Mouse (Mus musculus): ENCODE data around the gene Btnl10. TPM values are rescaled to one million over a fixed set of nuclear protein-coding genes. Genes with fewer than 3 reads are reported as not detected.

Gene Btnl10
- polyA plus RNA-seq, 1 experiment, result not detected

DNA sequence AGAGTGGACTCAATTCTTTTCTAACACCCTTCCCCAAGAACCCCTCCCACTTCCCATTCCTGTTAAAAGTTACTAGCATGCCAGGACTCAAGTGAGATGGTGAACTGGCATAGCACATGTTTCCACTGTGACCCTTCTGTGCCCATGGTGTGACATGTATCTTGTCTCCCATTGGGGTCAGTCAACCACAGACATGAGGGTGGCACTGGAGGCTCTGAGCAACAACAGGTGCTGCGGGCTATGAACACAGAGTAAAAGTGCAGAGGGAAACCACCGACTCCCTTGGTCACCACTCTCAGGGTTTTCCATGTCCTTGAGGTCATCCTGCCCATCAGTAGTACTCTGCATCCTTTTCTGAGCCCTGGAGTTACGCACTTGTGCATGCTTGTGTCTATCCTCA, 54.1 kb downstream of the Btnl10 start:
- TF ChIP-seq CTCF (IDR thresholded peaks at IDR 0.05; ENCODE audit: insufficient read depth, low read depth, low read length) (no peak), POLR2A (IDR thresholded peaks at IDR 0.05; ENCODE audit: insufficient read depth, low read depth, low read length) (no peak)
- Histone ChIP-seq H3K4me1 (ENCODE audit: control insufficient read depth, insufficient read depth, low read length) (0 out of 2 replicates have a peak, but pooled peaks cover 4% of the 10 kb centered on the region), H3K27ac (ENCODE audit: insufficient read depth, low read depth, low read length) (no peak overlapping the region), H3K4me3 (ENCODE audit: insufficient read depth, low read depth, low read length) (no peak overlapping the region)
- 96% methylated on average over 3 of the region's 3 CpGs for WGBS

DNA sequence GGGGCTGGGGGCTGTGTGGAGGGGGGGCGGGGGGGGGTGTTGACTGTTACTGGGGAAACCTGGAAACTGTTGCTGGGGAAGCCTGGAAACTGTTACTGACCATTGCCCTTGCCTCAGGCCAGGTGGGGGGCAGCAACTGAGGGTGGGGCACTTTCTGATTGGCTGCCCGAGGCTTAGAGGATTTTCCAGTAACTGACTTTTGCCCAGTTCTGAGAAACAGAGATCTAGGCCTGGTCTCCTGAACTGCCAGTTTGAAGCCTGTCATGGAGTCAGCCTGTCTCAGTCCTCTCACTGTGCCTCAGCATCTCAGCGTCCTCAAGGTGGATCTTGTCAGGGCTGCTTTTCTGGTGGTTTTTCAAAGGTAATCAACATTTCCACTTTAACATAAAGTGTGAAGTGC, 56.7 kb downstream of the Btnl10 start:
- H3K4me1 ChIP-seq (ENCODE audit: control insufficient read depth, insufficient read depth, low read length), result peaks cover 12% of the 10 kb centered on the region
- no peak for TF ChIP-seq POLR2A (IDR thresholded peaks at IDR 0.05; ENCODE audit: insufficient read depth, low read depth, low read length)
- TF ChIP-seq CTCF (IDR thresholded peaks at IDR 0.05; ENCODE audit: insufficient read depth, low read depth, low read length), result no peak
- no peak overlapping the region for H3K27ac ChIP-seq (ENCODE audit: insufficient read depth, low read depth, low read length)
- H3K4me3 ChIP-seq (ENCODE audit: insufficient read depth, low read depth, low read length), result no peak overlapping the region
- WGBS, result 88% methylated on average over 3 of the region's 3 CpGs

Other genes starting within 250 kb of the Btnl10 start
- gene Olfr320, start 236.8 kb upstream of the Btnl10 start, polyA plus RNA-seq (2012; ENCODE audit: insufficient read depth, insufficient read length, low replicate concordance, missing spikeins), result not detected in 2 replicates
- gene Olfr319, start 218.7 kb upstream of the Btnl10 start, polyA plus RNA-seq (2012; ENCODE audit: insufficient read depth, insufficient read length, low replicate concordance, missing spikeins), result not detected in 2 replicates
- not detected in 2 replicates for gene Olfr318, start 193.9 kb upstream of the Btnl10 start, polyA plus RNA-seq (2012; ENCODE audit: insufficient read depth, insufficient read length, low replicate concordance, missing spikeins)
- not detected in 2 replicates for gene Olfr317, start 178.7 kb upstream of the Btnl10 start, polyA plus RNA-seq (2012; ENCODE audit: insufficient read depth, insufficient read length, low replicate concordance, missing spikeins)
- not detected in 2 replicates for gene Olfr316, start 165.2 kb upstream of the Btnl10 start, polyA plus RNA-seq (2012; ENCODE audit: insufficient read depth, insufficient read length, low replicate concordance, missing spikeins)
- not detected in 2 replicates for gene Olfr315, start 144.7 kb upstream of the Btnl10 start, polyA plus RNA-seq (2012; ENCODE audit: insufficient read depth, insufficient read length, low replicate concordance, missing spikeins)
- gene Olfr314, start 135.0 kb upstream of the Btnl10 start, polyA plus RNA-seq (2012; ENCODE audit: insufficient read depth, insufficient read length, low replicate concordance, missing spikeins), result not detected in 2 replicates
- not detected in 2 replicates for gene Fam183b, start 115.9 kb upstream of the Btnl10 start, polyA plus RNA-seq (2012; ENCODE audit: insufficient read depth, insufficient read length, low replicate concordance, missing spikeins)
- gene Olfr313, start 102.9 kb upstream of the Btnl10 start, polyA plus RNA-seq (2012; ENCODE audit: insufficient read depth, insufficient read length, low replicate concordance, missing spikeins), result not detected in 2 replicates
- gene Olfr312, start 88.7 kb upstream of the Btnl10 start, polyA plus RNA-seq (2012; ENCODE audit: insufficient read depth, insufficient read length, low replicate concordance, missing spikeins), result not detected in 2 replicates
- not detected in 2 replicates for gene Olfr311, start 78.7 kb upstream of the Btnl10 start, polyA plus RNA-seq (2012; ENCODE audit: insufficient read depth, insufficient read length, low replicate concordance, missing spikeins)
- gene Gm12258, start 70.8 kb upstream of the Btnl10 start, polyA plus RNA-seq (2012; ENCODE audit: insufficient read depth, insufficient read length, low replicate concordance, missing spikeins), result not detected in 2 replicates
- not detected in 2 replicates for gene 2810021J22Rik, start 50.7 kb upstream of the Btnl10 start, polyA plus RNA-seq (2012; ENCODE audit: insufficient read depth, insufficient read length, low replicate concordance, missing spikeins)
- not detected in 2 replicates for gene Zfp39, start 13.7 kb upstream of the Btnl10 start, polyA plus RNA-seq (2012; ENCODE audit: insufficient read depth, insufficient read length, low replicate concordance, missing spikeins)
- gene Rnf187, start 21.0 kb downstream of the Btnl10 start, polyA plus RNA-seq (2012; ENCODE audit: insufficient read depth, insufficient read length, low replicate concordance, missing spikeins), result not detected in 2 replicates
- not detected in 2 replicates for gene Hist3h2ba, start 31.0 kb downstream of the Btnl10 start, polyA plus RNA-seq (2012; ENCODE audit: insufficient read depth, insufficient read length, low replicate concordance, missing spikeins)
- not detected in 2 replicates for gene Hist3h2a, start 36.8 kb downstream of the Btnl10 start, polyA plus RNA-seq (2012; ENCODE audit: insufficient read depth, insufficient read length, low replicate concordance, missing spikeins)
- gene Trim17, start 36.8 kb downstream of the Btnl10 start, polyA plus RNA-seq (2012; ENCODE audit: insufficient read depth, insufficient read length, low replicate concordance, missing spikeins), result not detected in 2 replicates
- gene Trim11, start 60.2 kb downstream of the Btnl10 start, polyA plus RNA-seq (2012; ENCODE audit: insufficient read depth, insufficient read length, low replicate concordance, missing spikeins), result not detected in 2 replicates
- not detected in 2 replicates for gene Obscn, start 218.5 kb downstream of the Btnl10 start, polyA plus RNA-seq (2012; ENCODE audit: insufficient read depth, insufficient read length, low replicate concordance, missing spikeins)
- not detected in 2 replicates for gene Iba57, start 245.8 kb downstream of the Btnl10 start, polyA plus RNA-seq (2012; ENCODE audit: insufficient read depth, insufficient read length, low replicate concordance, missing spikeins)